Mouse (Mus musculus) heart, postnatal 14 days (tissue): ENCODE measurements at regions not wholly inside any gene's neighbourhood (a gene's known extent, or its start where the extent isn't known, plus 50 kb on each side); places are given as distances from the start of the nearest gene placed in this dataset.

ENCODE experiments used
- DNase-seq, 2 experiments: peaks; one replicate each; pipeline ENCODE4 v3.0.0; 2021 to 2022
- intact Hi-C: fragments of 180-260 bp; cut with DNase I; formaldehyde crosslinking; loops from one replicate; pipeline ENCODE4 v1.15.1; 2025

DNA sequence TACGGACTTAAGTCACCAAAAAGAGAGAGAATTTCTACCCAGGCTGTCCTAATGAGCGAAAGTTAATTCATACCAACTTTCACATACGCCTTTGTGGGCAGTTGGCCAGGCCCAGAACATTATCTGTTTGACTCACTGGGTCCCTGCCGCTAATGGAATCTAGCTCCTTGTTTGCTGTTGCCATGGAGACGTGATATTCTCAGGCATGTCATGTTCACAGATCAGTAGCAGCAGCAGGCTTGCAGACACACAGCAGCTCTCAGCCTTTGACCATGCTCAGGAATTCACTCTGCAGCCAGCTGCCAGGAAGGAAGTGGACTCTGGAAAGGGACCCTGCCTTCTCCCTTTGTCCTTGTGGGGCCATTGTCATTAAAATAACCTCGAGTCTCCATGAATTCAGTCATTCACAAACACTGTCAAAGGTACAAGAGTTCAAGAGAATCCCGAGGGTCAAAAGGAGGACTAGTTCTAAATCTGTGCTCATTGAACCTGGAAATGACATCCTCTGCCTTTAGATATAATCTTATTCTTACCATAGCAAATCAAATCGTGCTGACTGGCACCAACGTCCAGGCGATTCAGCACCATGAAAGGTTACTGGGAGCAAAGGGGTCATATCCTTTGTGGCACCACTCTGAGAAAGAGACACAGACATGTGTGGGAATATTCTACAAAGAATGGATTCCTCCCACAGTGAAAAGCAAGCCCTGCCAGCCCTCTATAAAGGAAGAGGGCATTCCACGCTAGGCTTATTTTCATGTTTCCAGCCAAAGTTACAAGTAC, 584.9 kb downstream of the Tmem182 start:
- peak; percentile 63 to 68 for DNase-seq
- intact Hi-C loops, result no loop called here

DNA sequence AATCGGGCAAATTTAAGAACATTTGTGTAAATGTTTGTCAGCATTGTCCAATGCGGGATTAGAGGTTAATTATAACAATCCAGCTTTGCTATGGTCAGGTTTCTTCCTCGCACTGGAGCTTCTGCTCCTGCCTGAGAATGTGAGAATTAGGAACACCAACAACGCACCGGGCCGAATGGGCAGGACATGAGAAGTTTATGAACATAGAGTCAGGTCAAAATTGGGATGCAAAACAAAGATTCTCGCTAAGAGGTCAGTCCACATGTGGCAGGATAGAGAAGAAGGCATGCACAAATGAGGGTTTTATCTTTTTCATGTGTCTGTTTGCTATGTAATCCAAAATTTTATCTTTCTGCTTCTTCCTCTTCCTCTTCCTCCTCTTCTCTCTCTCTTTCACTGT, 585.7 kb downstream of the Tmem182 start:
- intact Hi-C loops, result no loop called here
- DNase-seq, result no peak

DNA sequence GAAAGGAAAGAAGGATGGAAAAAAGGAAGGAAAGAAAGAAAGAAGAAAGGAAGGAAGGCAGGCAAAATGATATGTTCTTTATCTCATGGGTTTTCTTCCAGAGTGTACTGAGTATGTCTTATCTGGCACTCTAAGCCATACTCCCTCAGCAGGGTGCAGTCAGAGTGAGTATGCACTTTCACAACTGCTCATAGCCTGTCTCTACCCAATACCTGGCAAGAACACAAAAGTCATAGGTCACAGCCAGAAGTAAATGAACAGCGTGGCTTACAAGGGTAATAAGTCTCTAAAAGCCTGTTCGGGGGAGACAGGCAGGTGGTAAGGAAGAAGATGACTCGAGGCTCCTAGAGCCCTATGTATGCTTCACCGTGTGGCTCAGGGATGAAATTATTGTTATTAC, 587.9 kb downstream of the Tmem182 start:
- DNase-seq, result no peak
- intact Hi-C loops, result no loop called here

DNA sequence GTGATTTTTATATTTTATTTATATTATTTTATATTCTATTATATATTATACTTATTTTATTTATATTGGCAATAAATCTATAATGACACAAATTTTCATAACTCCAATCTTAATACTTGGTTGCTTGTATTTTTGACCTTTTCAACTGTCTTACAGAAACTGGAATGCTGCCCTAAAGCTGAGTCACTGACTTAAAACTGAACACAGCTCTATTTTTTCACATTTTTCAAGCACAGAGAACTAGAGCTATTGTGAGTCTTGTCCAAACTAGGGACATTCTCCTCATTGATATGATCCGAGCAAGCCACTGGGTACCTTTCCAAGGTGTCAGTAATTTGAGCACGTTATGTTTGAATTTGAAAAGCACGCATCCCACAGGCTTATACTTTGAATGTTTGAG, 589.7 kb downstream of the Tmem182 start:
- no peak for DNase-seq

GRCm38 (mm10) chr1:41410533-41410932, 605.1 kb downstream of the Tmem182 start:
- intact Hi-C loops, result no loop called here
- DNase-seq, result no peak

More for the DNA sequence above, 589.7 kb downstream of the Tmem182 start:
- intact Hi-C loops, result no loop called here

GRCm38 (mm10) chr1:41411641-41412040, 606.2 kb downstream of the Tmem182 start:
- intact Hi-C loops, result no loop called here
- no peak for DNase-seq

- intact Hi-C loops, result no loop called here
- no peak for DNase-seq
Measured at GRCm38 (mm10) chr1:41412078-41412477, 606.7 kb downstream of the Tmem182 start.

- intact Hi-C loops, result no loop called here
- no peak for DNase-seq
Measured at GRCm38 (mm10) chr1:41420489-41421327, 615.3 kb downstream of the Tmem182 start.

DNA sequence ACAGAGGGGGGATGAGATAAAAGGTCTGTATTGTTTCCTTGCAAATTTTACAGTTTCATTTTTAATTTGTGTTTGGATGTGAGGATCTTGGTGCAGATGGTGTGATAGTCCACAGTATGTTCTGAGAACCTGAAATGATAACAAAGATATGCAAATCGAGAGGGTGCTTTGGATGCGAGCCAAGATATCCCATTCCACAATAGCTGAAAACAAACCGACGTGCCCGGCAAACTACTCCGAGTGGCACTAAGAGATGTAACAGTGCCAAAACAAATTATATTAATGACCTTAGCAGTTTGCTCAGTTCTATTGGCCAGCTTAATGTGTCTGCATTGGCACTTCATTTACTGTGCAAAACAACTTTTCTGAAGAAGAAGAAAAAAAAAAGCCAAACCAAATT, 622.5 kb downstream of the Tmem182 start:
- intact Hi-C loops, result no loop called here
- DNase-seq, result no peak

DNA sequence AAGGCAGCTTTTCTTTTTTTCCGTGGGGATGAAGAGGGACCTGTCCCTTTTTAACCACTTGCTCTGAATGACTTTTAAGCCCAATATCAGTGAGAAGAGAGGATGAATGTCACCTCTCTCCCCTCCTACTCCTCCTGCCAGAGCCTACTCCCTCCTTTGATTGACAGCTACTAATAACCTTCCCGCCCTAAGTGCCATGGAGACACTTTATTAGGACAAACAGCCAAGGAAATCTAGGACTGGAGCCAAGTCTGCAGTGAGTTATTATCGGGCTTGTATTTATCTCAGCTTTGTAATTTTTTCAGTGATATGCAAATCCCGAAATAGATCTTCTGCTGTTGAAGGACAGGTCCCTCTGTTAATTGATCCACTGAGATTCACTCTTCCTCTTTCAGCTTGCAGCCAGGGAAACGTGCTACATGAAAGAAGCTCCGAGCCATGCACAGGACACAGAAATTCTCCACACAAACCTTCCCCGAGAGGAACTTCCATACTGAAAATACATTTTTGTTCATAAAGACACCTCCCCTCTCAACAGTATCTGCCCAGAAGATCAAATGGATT, 625.8 kb downstream of the Tmem182 start:
- DNase-seq, result peak in 1 of 2 experiments; percentile 12
- intact Hi-C loops, result no loop called here

DNA sequence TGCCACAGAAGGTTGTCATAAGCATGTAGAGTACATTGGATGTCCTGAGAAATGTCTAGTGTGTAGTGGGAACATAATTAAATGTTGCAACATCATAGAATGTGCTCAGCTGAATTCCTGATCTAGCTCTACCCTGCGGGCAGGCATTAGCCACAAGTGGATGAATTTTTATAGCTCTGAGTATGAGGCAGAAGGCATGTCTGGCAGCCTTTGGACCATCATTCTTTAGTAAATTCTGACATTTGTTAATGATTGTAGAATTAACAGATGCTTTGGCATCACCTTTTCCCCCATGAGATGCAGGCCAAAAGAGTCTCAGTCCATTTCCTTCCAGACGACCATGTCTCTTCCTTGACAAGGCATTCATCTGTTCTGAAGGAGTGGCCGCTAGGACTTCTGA, 630.0 kb downstream of the Tmem182 start:
- intact Hi-C loops, result no loop called here
- DNase-seq, result no peak

DNA sequence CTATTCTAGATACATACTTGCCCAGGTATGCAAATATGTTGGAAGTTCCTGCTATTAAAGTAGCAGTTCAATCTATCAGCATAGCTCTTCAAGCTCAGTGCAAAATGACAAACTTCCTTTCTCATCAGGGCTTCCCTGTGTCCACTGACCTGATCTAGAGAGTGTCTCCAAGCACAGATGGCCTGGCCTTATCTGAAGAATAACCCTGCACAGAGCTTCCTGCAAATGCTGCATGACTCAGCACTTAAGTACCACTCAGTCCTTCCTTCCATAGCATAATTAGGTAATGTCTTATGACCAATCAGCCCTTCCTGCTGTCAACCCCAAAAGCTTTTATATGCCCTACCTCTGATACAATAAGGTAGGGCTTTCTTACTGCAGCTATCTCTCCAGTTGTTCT, 644.6 kb downstream of the Tmem182 start:
- no peak for DNase-seq
- intact Hi-C loops, result no loop called here
